Mouse (Mus musculus) yolk sac, embryonic 10.5 days (tissue): ENCODE results near the gene Faim2.
A peak's percentile ranks its signal among the peaks of the same experiment; 100 is the strongest.

Experiments used
- DNase-seq: peaks from one replicate; pipeline ENCODE4 v3.0.0-alpha.2; 2017; ENCODE audit warnings: low spot score

Gene Faim2

GRCm38 (mm10) chr15:99527629-99528353 lies at the start of gene Faim2:
Gene Faim2 (minus strand): TSS chr15:99528165.
- DNase-seq = no peak

GRCm38 (mm10) chr15:99569123-99569522 lies 41.2 kb upstream of the Faim2 start:
- DNase-seq = no peak

- DNase-seq = no peak
Measured at GRCm38 (mm10) chr15:99568682-99569081, 40.7 kb upstream of the Faim2 start.

GRCm38 (mm10) chr15:99567371-99567770 lies 39.4 kb upstream of the Faim2 start:
- peak; percentile 36 for DNase-seq

- DNase-seq = no peak
Measured at GRCm38 (mm10) chr15:99560246-99560645, 32.3 kb upstream of the Faim2 start.

- DNase-seq = no peak
Measured at GRCm38 (mm10) chr15:99558947-99559346, 31.0 kb upstream of the Faim2 start.

GRCm38 (mm10) chr15:99553767-99554166 lies 25.8 kb upstream of the Faim2 start:
- DNase-seq = no peak

GRCm38 (mm10) chr15:99549901-99550300 lies 21.9 kb upstream of the Faim2 start:
- no peak for DNase-seq

GRCm38 (mm10) chr15:99547732-99548131 lies 19.8 kb upstream of the Faim2 start:
- no peak for DNase-seq

GRCm38 (mm10) chr15:99546596-99546995 lies 18.6 kb upstream of the Faim2 start:
- DNase-seq = no peak

GRCm38 (mm10) chr15:99544047-99544446 lies 16.1 kb upstream of the Faim2 start:
- DNase-seq = no peak

GRCm38 (mm10) chr15:99539891-99540290 lies 11.9 kb upstream of the Faim2 start:
- no peak for DNase-seq

GRCm38 (mm10) chr15:99536889-99537862 lies 9.2 kb upstream of the Faim2 start:
- DNase-seq = no peak

GRCm38 (mm10) chr15:99532023-99532422 lies 4.1 kb upstream of the Faim2 start:
- DNase-seq = no peak

GRCm38 (mm10) chr15:99531146-99531545 lies 3.2 kb upstream of the Faim2 start:
- no peak for DNase-seq

- DNase-seq = no peak
Measured at GRCm38 (mm10) chr15:99526681-99527080, 1.3 kb downstream of the Faim2 start.

GRCm38 (mm10) chr15:99520306-99520705 lies 7.7 kb downstream of the Faim2 start:
- no peak for DNase-seq

GRCm38 (mm10) chr15:99519626-99520025 lies 8.3 kb downstream of the Faim2 start:
- no peak for DNase-seq

- no peak for DNase-seq
Measured at GRCm38 (mm10) chr15:99517715-99518114, 10.2 kb downstream of the Faim2 start.

GRCm38 (mm10) chr15:99516715-99517114 lies 11.2 kb downstream of the Faim2 start:
- DNase-seq = no peak

- no peak for DNase-seq
Measured at GRCm38 (mm10) chr15:99511797-99512525, 16.0 kb downstream of the Faim2 start.

- no peak for DNase-seq
Measured at GRCm38 (mm10) chr15:99510621-99511020, 17.3 kb downstream of the Faim2 start.
